Mouse (Mus musculus): ENCODE measurements around the gene Gadd45a. TPM values are rescaled to one million over a fixed set of nuclear protein-coding genes. Genes with fewer than 3 reads are reported as not detected.
"Not testable (repeated sequence)": the region's sequence is repeated elsewhere in the genome, so short reads cannot be mapped to it uniquely, and the experiment has no call there.

Gadd45a gene
- polyA plus RNA-seq, 1 experiment from 2014 or later = 72.9 TPM

GRCm38 (mm10) chr6:67032551-67032950, 4.7 kb downstream of the Gadd45a start:
- not testable (repeated sequence) for H3K27me3 ChIP-seq; H3K36me3 ChIP-seq (replicated peaks); H3K27ac ChIP-seq (replicated peaks); H3K4me2 ChIP-seq; H3K9me3 ChIP-seq (replicated peaks); H3K4me3 ChIP-seq (replicated peaks); H3K9ac ChIP-seq; ATAC-seq (ENCODE audit: insufficient read depth)
- peaks cover 40% of the 10 kb centered on the region for H3K4me1 ChIP-seq (replicated peaks)

GRCm38 (mm10) chr6:67030846-67031245, 6.4 kb downstream of the Gadd45a start:
- peaks cover 48% of the 10 kb centered on the region for H3K4me1 ChIP-seq (replicated peaks)
- H3K4me3 ChIP-seq (replicated peaks) = no peak overlapping the region
- ATAC-seq (ENCODE audit: insufficient read depth) = no peak
- H3K9ac ChIP-seq = no peak overlapping the region
- peaks cover 7% of the 10 kb centered on the region; the same call in 1 of the 2 replicates for H3K36me3 ChIP-seq (replicated peaks)
- H3K27me3 ChIP-seq = no peaks in the 10 kb centered on the region
- H3K27ac ChIP-seq (replicated peaks) = no peak overlapping the region
- H3K9me3 ChIP-seq (replicated peaks) = no peaks in the 10 kb centered on the region
- no peak overlapping the region for H3K4me2 ChIP-seq
- WGBS (ENCODE audit: insufficient replicate concordance) = 75% methylated on average over 5 of the region's 5 CpGs

DNA sequence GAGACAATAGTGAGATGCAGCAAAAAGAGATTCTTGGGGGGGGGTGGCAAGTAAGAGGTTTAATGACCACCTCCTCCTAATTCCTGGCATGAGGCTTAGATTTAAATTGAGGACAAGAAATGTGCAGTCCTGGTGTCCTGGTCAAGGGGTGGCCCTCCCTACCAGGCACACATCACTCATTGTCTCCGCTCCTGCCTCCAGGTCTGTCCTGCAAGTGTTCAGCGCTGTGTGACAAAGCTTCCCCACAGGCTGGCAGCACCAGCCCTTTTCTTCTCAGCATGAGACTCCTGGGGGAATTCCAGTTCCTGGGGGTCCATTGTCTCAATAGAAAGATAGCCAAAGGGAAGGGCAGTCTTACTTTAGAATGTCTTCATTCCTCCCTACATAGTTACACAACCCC, 6.8 kb downstream of the Gadd45a start:
- no peak overlapping the region for H3K27ac ChIP-seq (replicated peaks)
- no peak overlapping the region for H3K4me2 ChIP-seq

GRCm38 (mm10) chr6:67029987-67030386, 7.3 kb downstream of the Gadd45a start:
- Histone ChIP-seq H3K4me3 (replicated peaks) (no peak overlapping the region), H3K4me1 (replicated peaks) (peaks cover 46% of the 10 kb centered on the region), H3K9me3 (replicated peaks) (no peaks in the 10 kb centered on the region), H3K36me3 (replicated peaks) (no peaks in the 10 kb centered on the region), H3K9ac (no peak overlapping the region), H3K4me2 (no peak overlapping the region), H3K27me3 (no peaks in the 10 kb centered on the region), H3K27ac (replicated peaks) (no peak overlapping the region)
- WGBS (ENCODE audit: insufficient replicate concordance) = 53% methylated on average over 3 of the region's 3 CpGs
- ATAC-seq (ENCODE audit: insufficient read depth) = no peak

More for the DNA sequence above, 6.8 kb downstream of the Gadd45a start:
- Histone ChIP-seq H3K36me3 (replicated peaks) (peaks cover 3% of the 10 kb centered on the region; the same call in 1 of the 2 replicates), H3K27me3 (no peaks in the 10 kb centered on the region), H3K9me3 (replicated peaks) (no peaks in the 10 kb centered on the region), H3K4me3 (replicated peaks) (no peak overlapping the region), H3K9ac (no peak overlapping the region), H3K4me1 (replicated peaks) (peaks cover 48% of the 10 kb centered on the region)
- no peak for ATAC-seq (ENCODE audit: insufficient read depth)
- WGBS (ENCODE audit: insufficient replicate concordance) = 69% methylated on average over 2 of the region's 2 CpGs

DNA sequence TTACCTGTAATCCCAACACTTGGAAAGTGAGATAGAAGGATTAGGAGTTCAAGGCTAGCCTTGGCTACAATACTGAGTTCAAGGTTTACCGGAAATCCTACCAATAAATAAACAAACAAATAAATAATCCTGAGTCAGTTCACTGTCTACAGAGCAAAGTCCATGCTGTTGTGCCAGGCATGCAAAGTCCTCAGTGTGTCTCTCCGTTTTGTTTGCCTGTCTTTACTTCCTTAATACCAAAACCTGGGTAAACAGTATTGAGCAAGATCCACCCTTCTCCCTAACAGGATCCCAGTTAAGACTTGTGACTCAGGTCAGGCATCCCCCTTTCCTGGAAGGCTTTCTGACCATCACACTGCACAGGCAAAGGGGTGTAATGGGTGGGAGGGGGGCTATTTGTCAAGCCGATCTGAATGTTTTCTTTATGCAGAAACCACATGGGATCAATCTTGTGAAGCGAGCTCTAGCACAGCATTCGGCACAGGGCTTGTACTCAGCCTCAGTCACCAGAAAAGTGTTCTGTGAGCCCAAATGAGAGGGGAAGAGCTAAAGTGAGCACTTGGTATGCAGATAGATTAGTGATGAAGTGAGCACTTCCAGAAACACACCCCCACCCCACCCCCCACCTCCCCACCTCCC, 7.8 kb downstream of the Gadd45a start:
- 61% methylated on average over 5 of the region's 5 CpGs for WGBS (ENCODE audit: insufficient replicate concordance)
- Histone ChIP-seq H3K27me3 (no peaks in the 10 kb centered on the region), H3K27ac (replicated peaks) (no peak overlapping the region), H3K9me3 (replicated peaks) (no peaks in the 10 kb centered on the region), H3K9ac (no peak overlapping the region), H3K4me1 (replicated peaks) (peaks cover 42% of the 10 kb centered on the region), H3K4me2 (no peak overlapping the region), H3K4me3 (replicated peaks) (no peak overlapping the region), H3K36me3 (replicated peaks) (no peaks in the 10 kb centered on the region)
- ATAC-seq (ENCODE audit: insufficient read depth) = no peak

GRCm38 (mm10) chr6:67027438-67028142, 9.7 kb downstream of the Gadd45a start:
- no peak overlapping the region for H3K27ac ChIP-seq (replicated peaks)
- peaks cover 29% of the 10 kb centered on the region for H3K4me1 ChIP-seq (replicated peaks)
- 46% methylated on average over 9 of the region's 9 CpGs for WGBS (ENCODE audit: insufficient replicate concordance)
- no peaks in the 10 kb centered on the region for H3K9me3 ChIP-seq (replicated peaks)
- no peak overlapping the region for H3K4me3 ChIP-seq (replicated peaks)
- H3K9ac ChIP-seq = no peak overlapping the region
- H3K27me3 ChIP-seq = no peaks in the 10 kb centered on the region
- no peaks in the 10 kb centered on the region for H3K36me3 ChIP-seq (replicated peaks)
- no peak for ATAC-seq (ENCODE audit: insufficient read depth)
- H3K4me2 ChIP-seq = no peak overlapping the region

GRCm38 (mm10) chr6:67026661-67027060, 10.6 kb downstream of the Gadd45a start:
- H3K9ac ChIP-seq = no peak overlapping the region
- no peak overlapping the region for H3K4me2 ChIP-seq
- no peaks in the 10 kb centered on the region for H3K27me3 ChIP-seq
- no peaks in the 10 kb centered on the region for H3K36me3 ChIP-seq (replicated peaks)
- H3K4me1 ChIP-seq (replicated peaks) = peaks cover 29% of the 10 kb centered on the region
- ATAC-seq (ENCODE audit: insufficient read depth) = no peak
- no peak overlapping the region for H3K4me3 ChIP-seq (replicated peaks)
- 70% methylated on average over 3 of the region's 3 CpGs for WGBS (ENCODE audit: insufficient replicate concordance)
- H3K9me3 ChIP-seq (replicated peaks) = no peaks in the 10 kb centered on the region
- no peak overlapping the region for H3K27ac ChIP-seq (replicated peaks)

- Histone ChIP-seq H3K9me3 (replicated peaks) (no peaks in the 10 kb centered on the region), H3K4me3 (replicated peaks) (no peak overlapping the region), H3K27ac (replicated peaks) (no peak overlapping the region), H3K36me3 (replicated peaks) (no peaks in the 10 kb centered on the region), H3K4me2 (no peak overlapping the region), H3K27me3 (no peaks in the 10 kb centered on the region), H3K9ac (no peak overlapping the region), H3K4me1 (replicated peaks) (peaks cover 22% of the 10 kb centered on the region)
- no peak for ATAC-seq (ENCODE audit: insufficient read depth)
- 81% methylated on average over 4 of the region's 4 CpGs for WGBS (ENCODE audit: insufficient replicate concordance)
Observed at GRCm38 (mm10) chr6:67023729-67024128, 13.5 kb downstream of the Gadd45a start.

GRCm38 (mm10) chr6:67021308-67021707, 15.9 kb downstream of the Gadd45a start:
- H3K9me3 ChIP-seq (replicated peaks) = no peaks in the 10 kb centered on the region
- H3K36me3 ChIP-seq (replicated peaks) = no peaks in the 10 kb centered on the region
- H3K27ac ChIP-seq (replicated peaks) = no peak overlapping the region
- no peak overlapping the region for H3K9ac ChIP-seq
- 74% methylated on average over 5 of the region's 5 CpGs for WGBS (ENCODE audit: insufficient replicate concordance)
- no peak overlapping the region for H3K4me2 ChIP-seq
- H3K27me3 ChIP-seq = no peaks in the 10 kb centered on the region
- no peak for ATAC-seq (ENCODE audit: insufficient read depth)
- no peak overlapping the region for H3K4me3 ChIP-seq (replicated peaks)
- peaks cover 9% of the 10 kb centered on the region for H3K4me1 ChIP-seq (replicated peaks)

DNA sequence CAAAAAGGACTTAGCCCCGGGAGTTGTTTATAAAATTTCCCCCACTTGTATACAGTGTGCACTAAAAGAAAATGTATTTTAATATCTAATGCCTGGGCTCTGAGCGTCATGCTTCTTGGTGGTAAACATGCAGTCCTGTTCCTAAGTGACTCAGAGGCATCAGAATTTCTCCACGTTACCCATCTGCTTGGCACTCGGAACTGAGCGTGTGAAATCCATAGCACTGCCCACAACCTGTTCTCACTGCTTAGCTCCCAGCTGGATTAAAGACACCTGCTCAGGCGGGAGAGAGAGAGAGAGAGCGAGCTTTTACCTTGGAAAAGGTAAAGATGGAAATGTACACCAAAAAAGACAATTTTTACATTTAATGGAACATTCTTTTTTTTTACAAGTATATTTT, 18.3 kb downstream of the Gadd45a start:
- ATAC-seq (ENCODE audit: insufficient read depth); H3K36me3 ChIP-seq (replicated peaks): not testable (repeated sequence)
- WGBS (ENCODE audit: insufficient replicate concordance) = 79% methylated on average over 7 of the region's 7 CpGs

GRCm38 (mm10) chr6:67018365-67018764, 18.9 kb downstream of the Gadd45a start:
- H3K27me3 ChIP-seq = no peaks in the 10 kb centered on the region
- no peak overlapping the region for H3K4me2 ChIP-seq
- H3K4me1 ChIP-seq (replicated peaks) = peaks cover 38% of the 10 kb centered on the region
- H3K4me3 ChIP-seq (replicated peaks) = no peak overlapping the region
- H3K9ac ChIP-seq = no peak overlapping the region
- H3K27ac ChIP-seq (replicated peaks) = no peak overlapping the region
- no peaks in the 10 kb centered on the region for H3K36me3 ChIP-seq (replicated peaks)
- 69% methylated on average over 4 of the region's 4 CpGs for WGBS (ENCODE audit: insufficient replicate concordance)
- H3K9me3 ChIP-seq (replicated peaks) = no peaks in the 10 kb centered on the region
- no peak for ATAC-seq (ENCODE audit: insufficient read depth)

More for the DNA sequence above, 18.3 kb downstream of the Gadd45a start:
- not testable (repeated sequence) for H3K4me3 ChIP-seq (replicated peaks); H3K9ac ChIP-seq; H3K4me2 ChIP-seq; H3K9me3 ChIP-seq (replicated peaks); H3K27ac ChIP-seq (replicated peaks); H3K27me3 ChIP-seq
- H3K4me1 ChIP-seq (replicated peaks) = peaks cover 32% of the 10 kb centered on the region

All from liver, embryonic 15.5 days (tissue).